1 mouse cellular context compared by ENCODE assay signal in the genomic region with DNA sequence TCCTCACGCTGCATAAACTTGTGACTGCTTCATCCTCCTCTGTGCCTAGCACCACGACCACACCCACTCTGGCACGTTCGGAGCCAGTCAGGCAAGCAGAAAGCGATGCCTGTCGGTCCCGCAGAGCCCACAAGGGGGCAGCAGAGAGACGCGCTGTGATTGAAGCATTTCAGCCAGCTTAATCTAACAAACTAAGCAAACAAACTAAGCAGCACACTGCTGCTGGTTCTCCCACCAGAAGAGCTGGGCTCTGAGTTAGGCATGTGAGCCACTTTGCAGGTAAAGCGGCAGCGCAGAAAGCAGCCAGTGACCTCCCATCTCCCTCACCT.
TF ChIP-seq lines count a peak whose summit lies in the region.

No protein-coding gene starts in this region.

TF ChIP-seq in CH12.LX, 34 proteins besides CTCF, POLR2A, EP300 and RAD21:
- 0 out of 2 replicates have a peak, but pooled peaks have one; percentile 35 for TF ChIP-seq MEF2A (IDR thresholded peaks at IDR 0.05; ENCODE audit: borderline replicate concordance, low read depth, low read length)
- no peak for TF ChIP-seq ZNF384 (IDR thresholded peaks at IDR 0.05; ENCODE audit: low read depth, low read length)
- TF ChIP-seq SIN3A (IDR thresholded peaks at IDR 0.05; ENCODE audit: low read length): 0 out of 2 replicates have a peak, but pooled peaks have one; percentile 27
- no peak for TF ChIP-seq ZKSCAN1 (IDR thresholded peaks at IDR 0.05; ENCODE audit: borderline replicate concordance, low read depth, low read length)
- TF ChIP-seq IRF4 (IDR thresholded peaks at IDR 0.05; ENCODE audit: low read depth, low read length): peak; percentile 22; the same call in 1 of the 2 replicates
- TF ChIP-seq ZMIZ1 (IDR thresholded peaks at IDR 0.05; ENCODE audit: low read depth, low read length): no peak
- TF ChIP-seq NRF1 (IDR thresholded peaks at IDR 0.05; ENCODE audit: low read depth, low read length): 0 out of 2 replicates have a peak, but pooled peaks have one; percentile 11
- TF ChIP-seq ELF1 (IDR thresholded peaks at IDR 0.05; ENCODE audit: low read depth, low read length): peak; percentile 29; the same call in 1 of the 2 replicates
- TF ChIP-seq NELFE (IDR thresholded peaks at IDR 0.05; ENCODE audit: low read depth, low read length): peak; percentile 40; the same call in 1 of the 2 replicates
- no peak for TF ChIP-seq POLR2AphosphoS2 (IDR thresholded peaks at IDR 0.05; ENCODE audit: low read depth, low read length)
- no peak for TF ChIP-seq PAX5 (IDR thresholded peaks at IDR 0.05; ENCODE audit: low read length)
- no peak for TF ChIP-seq CHD2 (IDR thresholded peaks at IDR 0.05; ENCODE audit: low read length)
- TF ChIP-seq MYC (IDR thresholded peaks at IDR 0.05; ENCODE audit: low read depth, low read length): 0 out of 2 replicates have a peak, but pooled peaks have one; percentile 12
- no peak for TF ChIP-seq MAZ (IDR thresholded peaks at IDR 0.05; ENCODE audit: low read depth, low read length)
- TF ChIP-seq KAT2A (IDR thresholded peaks at IDR 0.05; ENCODE audit: insufficient replicate concordance, low read length): no peak
- peak; percentile 70 for TF ChIP-seq ZC3H11A (IDR thresholded peaks at IDR 0.05; ENCODE audit: low read depth, low read length)
- peak; percentile 72; the same call in 1 of the 2 replicates for TF ChIP-seq MXI1 (IDR thresholded peaks at IDR 0.05; ENCODE audit: low read depth, low read length)
- no peak for TF ChIP-seq CHD1 (IDR thresholded peaks at IDR 0.05; ENCODE audit: low read depth, low read length)
- peak; percentile 95 for TF ChIP-seq SMC3 (IDR thresholded peaks at IDR 0.05; ENCODE audit: low read depth, low read length)
- TF ChIP-seq JUN (IDR thresholded peaks at IDR 0.05; ENCODE audit: insufficient read depth, low read depth, low read length): no peak
- no peak for TF ChIP-seq MAX (IDR thresholded peaks at IDR 0.05; ENCODE audit: low read length)
- peak; percentile 95 for TF ChIP-seq BHLHE40 (IDR thresholded peaks at IDR 0.05; ENCODE audit: low read depth, low read length)
TF ChIP-seq in CH12.LX: peak in this region for 11.
